Mouse (Mus musculus): ENCODE results near the gene Vmn1r183. TPM values are rescaled to one million over a fixed set of nuclear protein-coding genes. Genes with fewer than 3 reads are reported as not detected.
"Not testable (repeated sequence)": the region's sequence is repeated elsewhere in the genome, so short reads cannot be mapped to it uniquely, and the experiment has no call there.

Gene Vmn1r183
- polyA plus RNA-seq (2015; fragmentation: Nextera tagmentation; extraction: Ambion mirVana) = not detected in 2 replicates

DNA sequence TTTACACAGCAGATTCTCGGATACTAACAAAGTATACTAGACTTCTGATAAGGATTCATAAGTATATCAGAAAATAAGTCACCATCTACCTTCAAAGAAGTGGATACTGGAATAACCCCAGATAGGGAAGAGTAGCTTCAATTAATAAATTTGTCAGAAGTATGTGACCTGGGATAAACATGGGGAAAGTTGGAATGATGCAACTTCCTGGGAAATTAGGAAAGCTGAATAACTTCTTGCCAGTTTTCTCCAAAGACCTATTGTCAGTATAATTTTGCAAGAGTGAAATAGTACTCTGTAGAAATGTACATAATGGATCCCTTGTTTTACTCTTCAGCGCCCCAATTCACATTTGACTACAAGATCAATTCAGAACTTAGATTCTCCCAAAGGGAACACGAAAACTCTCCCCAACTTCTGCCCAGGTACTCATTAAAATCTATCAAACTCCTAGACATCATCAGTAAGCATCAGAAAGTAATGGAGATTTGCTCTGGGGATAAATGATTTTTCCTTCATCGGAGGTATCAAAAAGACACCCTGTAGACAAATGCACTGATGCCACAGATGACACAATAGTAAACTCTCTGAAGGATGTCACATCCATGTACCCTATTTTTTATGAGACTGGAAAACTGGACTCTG lies at the start of gene Vmn1r183:
Vmn1r183 (plus strand) TSS at position 595 of the 645 bp plus-strand sequence.
- Histone ChIP-seq H3K4me3 (ENCODE audit: low read depth, low read length) (no peak within 1 kb of the TSS), H3K27me3 (ENCODE audit: control insufficient read depth, insufficient read depth, low read depth, low read length) (no peaks in the 10 kb centered on the region), H3K4me2 (ENCODE audit: low read depth, low read length) (no peak within 1 kb of the TSS), H3K9me3 (replicated peaks; ENCODE audit: control insufficient read depth, low read length) (no peaks in the 10 kb centered on the region), H3K4me1 (ENCODE audit: control insufficient read depth, low read depth, low read length) (no peaks in the 10 kb centered on the region), H3K27ac (ENCODE audit: low read length) (no peak within 1 kb of the TSS), H3K36me3 (ENCODE audit: control insufficient read depth, insufficient read depth) (no peaks in the 10 kb centered on the region), H3K9ac (ENCODE audit: low read depth, low read length) (no peak within 1 kb of the TSS)
- no peak for ATAC-seq (ENCODE audit: low read depth)
- 52% methylated on average over 4 of the region's 4 CpGs for WGBS (ENCODE audit: insufficient replicate concordance)

DNA sequence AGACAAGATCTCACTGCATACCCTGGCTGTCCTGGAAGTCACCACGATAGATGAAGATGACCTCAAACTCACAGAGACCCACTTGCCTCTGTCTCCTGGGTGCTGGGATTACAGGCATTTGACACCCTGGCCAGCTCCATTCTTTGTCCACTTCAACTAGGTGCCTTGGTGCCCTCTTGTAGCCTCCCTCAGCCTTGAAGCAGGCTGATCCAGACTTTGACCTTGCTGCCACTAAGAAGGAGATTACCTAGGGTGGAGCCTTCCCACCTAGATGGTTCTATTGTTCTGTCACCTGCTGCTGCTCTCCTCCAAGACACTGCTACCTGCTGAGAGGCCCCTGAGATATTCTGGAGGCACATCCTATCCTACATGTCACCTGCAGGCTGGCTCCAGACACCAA lies 21.4 kb downstream of the Vmn1r183 start:
- not testable (repeated sequence) for H3K4me1 ChIP-seq (ENCODE audit: control insufficient read depth, low read depth, low read length); H3K4me3 ChIP-seq (ENCODE audit: low read depth, low read length); H3K9me3 ChIP-seq (replicated peaks; ENCODE audit: control insufficient read depth, low read length); H3K4me2 ChIP-seq (ENCODE audit: low read depth, low read length); ATAC-seq (ENCODE audit: low read depth); H3K9ac ChIP-seq (ENCODE audit: low read depth, low read length); H3K27ac ChIP-seq (ENCODE audit: low read length); H3K27me3 ChIP-seq (ENCODE audit: control insufficient read depth, insufficient read depth, low read depth, low read length); H3K36me3 ChIP-seq (ENCODE audit: control insufficient read depth, insufficient read depth)
- 21% methylated on average over 1 of the region's 1 CpGs for WGBS (ENCODE audit: insufficient replicate concordance)

DNA sequence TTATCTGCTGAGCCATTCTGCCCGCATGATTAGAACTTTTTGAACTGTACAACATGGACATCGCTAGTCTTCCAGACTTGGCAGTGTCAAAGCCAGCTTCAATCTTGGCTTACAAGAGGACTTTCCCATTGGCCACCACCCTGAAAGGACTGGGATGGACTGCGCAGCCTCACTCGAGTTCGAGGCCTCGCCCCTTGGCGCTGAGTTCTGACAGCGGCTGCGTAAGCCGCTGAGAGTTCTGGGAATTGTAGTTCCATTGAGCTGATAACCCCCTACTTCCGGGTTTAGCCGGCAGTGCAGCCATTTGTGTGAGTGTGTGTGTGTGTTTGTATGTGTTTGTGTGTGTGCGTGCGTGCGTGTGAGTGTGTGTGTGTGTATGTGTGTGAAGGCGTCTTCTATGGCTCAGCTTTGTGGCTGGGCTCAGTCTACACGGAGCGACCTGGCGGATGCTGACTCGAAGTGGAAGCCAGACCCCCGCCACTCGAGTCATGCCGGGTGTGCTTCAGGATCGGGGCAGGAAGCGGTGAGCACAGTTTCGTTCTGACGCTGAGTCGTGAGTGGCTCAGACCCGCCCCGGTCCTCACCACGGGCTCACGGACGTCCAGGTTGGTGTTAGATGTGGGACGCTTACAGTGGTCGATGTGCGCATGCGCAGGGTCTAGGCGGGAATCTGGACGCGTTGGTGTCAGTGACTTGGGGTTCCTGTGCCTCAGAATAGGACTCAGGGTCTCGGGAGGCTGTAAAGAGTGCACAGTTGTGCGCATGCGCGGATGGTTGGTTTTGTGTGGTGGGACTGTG lies 28.8 kb downstream of the Vmn1r183 start, which contains the start of gene Zfp180:
Zfp180 (plus strand) TSS at position 291 of the 798 bp plus-strand sequence.
- peak within 1 kb of the TSS; percentile 76 for H3K4me3 ChIP-seq (ENCODE audit: low read depth, low read length)
- peak within 1 kb of the TSS; percentile 81 for H3K4me2 ChIP-seq (ENCODE audit: low read depth, low read length)
- H3K27ac ChIP-seq (ENCODE audit: low read length) = peak within 1 kb of the TSS; percentile 92
- no peaks in the 10 kb centered on the region for H3K9me3 ChIP-seq (replicated peaks; ENCODE audit: control insufficient read depth, low read length)
- peak; percentile 98 for ATAC-seq (ENCODE audit: low read depth)
- WGBS (ENCODE audit: insufficient replicate concordance) = 12% methylated on average over 44 of the region's 44 CpGs
- H3K4me1 ChIP-seq (ENCODE audit: control insufficient read depth, low read depth, low read length) = peaks cover 23% of the 10 kb centered on the region
- peak within 1 kb of the TSS; percentile 76 for H3K9ac ChIP-seq (ENCODE audit: low read depth, low read length)
- H3K27me3 ChIP-seq (ENCODE audit: control insufficient read depth, insufficient read depth, low read depth, low read length) = no peaks in the 10 kb centered on the region
- peaks cover under 1% of the 10 kb centered on the region for H3K36me3 ChIP-seq (ENCODE audit: control insufficient read depth, insufficient read depth)

DNA sequence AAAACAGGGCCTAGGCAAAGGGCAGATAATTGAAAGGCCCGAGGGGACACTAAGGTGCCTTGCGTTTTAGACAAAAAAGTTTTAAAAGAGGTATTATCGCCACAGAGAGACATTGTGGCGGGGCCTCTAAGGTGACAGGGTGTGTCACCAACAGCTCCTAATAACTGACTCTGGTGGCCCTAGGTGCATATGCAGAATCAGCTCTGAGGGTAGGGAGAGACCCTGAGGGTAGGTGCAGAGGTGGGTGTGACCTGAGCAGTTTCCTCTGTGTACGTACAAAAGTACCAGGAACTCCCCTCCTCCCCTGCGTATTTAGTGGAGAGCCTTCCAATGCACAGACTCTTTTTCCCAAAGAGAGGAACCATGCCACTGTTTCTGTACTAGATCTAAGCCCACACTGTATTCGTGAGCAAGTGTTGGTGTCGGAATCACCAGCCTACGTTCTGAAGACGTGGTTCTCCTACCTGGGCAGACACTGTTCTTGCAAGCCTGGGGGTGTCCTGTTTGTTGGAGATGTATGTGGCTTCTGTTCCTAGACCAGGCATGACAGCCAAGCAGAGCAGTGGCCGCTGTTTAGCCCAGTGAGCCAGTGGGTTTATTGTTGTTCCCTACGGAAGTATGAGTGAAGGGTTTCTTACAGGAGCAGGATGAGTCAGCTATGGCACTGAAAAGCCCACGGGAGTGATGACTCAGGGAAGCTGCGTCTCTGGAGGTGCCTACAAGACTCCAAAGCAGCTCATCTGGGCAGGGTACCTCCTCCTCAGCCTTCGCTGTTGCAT lies 29.6 kb downstream of the Vmn1r183 start:
- no peaks in the 10 kb centered on the region for H3K9me3 ChIP-seq (replicated peaks; ENCODE audit: control insufficient read depth, low read length)
- H3K27ac ChIP-seq (ENCODE audit: low read length) = peak overlapping the region; percentile 92
- H3K4me3 ChIP-seq (ENCODE audit: low read depth, low read length) = peak overlapping the region; percentile 76
- peak; percentile 28 for ATAC-seq (ENCODE audit: low read depth)
- H3K27me3 ChIP-seq (ENCODE audit: control insufficient read depth, insufficient read depth, low read depth, low read length) = no peaks in the 10 kb centered on the region
- H3K9ac ChIP-seq (ENCODE audit: low read depth, low read length) = peak overlapping the region; percentile 76
- H3K4me1 ChIP-seq (ENCODE audit: control insufficient read depth, low read depth, low read length) = peaks cover 23% of the 10 kb centered on the region
- peaks cover 9% of the 10 kb centered on the region for H3K36me3 ChIP-seq (ENCODE audit: control insufficient read depth, insufficient read depth)
- H3K4me2 ChIP-seq (ENCODE audit: low read depth, low read length) = peak overlapping the region; percentile 81
- 28% methylated on average over 15 of the region's 15 CpGs for WGBS (ENCODE audit: insufficient replicate concordance)

DNA sequence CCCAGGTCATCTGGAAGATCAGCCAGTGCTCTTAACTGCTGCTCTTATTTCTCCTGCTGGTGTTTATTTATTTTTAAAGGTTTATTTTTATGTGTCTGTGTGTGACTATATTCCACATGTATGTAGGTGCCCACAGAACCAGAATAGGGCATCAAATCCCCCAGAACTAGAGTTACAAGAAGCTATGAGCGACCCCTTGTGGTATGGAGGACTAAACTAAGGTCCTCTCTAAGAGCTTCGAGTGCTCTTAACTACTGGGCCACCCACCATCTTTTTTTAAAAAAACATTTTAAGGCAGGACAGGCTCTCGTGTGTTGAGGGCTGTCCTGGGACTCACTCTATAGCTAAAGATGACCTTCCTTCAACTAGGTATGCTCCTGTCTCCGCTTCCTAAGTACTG lies 33.8 kb downstream of the Vmn1r183 start:
- Histone ChIP-seq H3K4me2 (ENCODE audit: low read depth, low read length) (no peak overlapping the region), H3K9me3 (replicated peaks; ENCODE audit: control insufficient read depth, low read length) (no peaks in the 10 kb centered on the region), H3K9ac (ENCODE audit: low read depth, low read length) (no peak overlapping the region), H3K27ac (ENCODE audit: low read length) (no peak overlapping the region), H3K4me3 (ENCODE audit: low read depth, low read length) (no peak overlapping the region), H3K36me3 (ENCODE audit: control insufficient read depth, insufficient read depth) (peaks cover 16% of the 10 kb centered on the region), H3K27me3 (ENCODE audit: control insufficient read depth, insufficient read depth, low read depth, low read length) (no peaks in the 10 kb centered on the region), H3K4me1 (ENCODE audit: control insufficient read depth, low read depth, low read length) (peaks cover 18% of the 10 kb centered on the region)
- no peak for ATAC-seq (ENCODE audit: low read depth)
- WGBS (ENCODE audit: insufficient replicate concordance) = 86% methylated on average over 4 of the region's 4 CpGs

DNA sequence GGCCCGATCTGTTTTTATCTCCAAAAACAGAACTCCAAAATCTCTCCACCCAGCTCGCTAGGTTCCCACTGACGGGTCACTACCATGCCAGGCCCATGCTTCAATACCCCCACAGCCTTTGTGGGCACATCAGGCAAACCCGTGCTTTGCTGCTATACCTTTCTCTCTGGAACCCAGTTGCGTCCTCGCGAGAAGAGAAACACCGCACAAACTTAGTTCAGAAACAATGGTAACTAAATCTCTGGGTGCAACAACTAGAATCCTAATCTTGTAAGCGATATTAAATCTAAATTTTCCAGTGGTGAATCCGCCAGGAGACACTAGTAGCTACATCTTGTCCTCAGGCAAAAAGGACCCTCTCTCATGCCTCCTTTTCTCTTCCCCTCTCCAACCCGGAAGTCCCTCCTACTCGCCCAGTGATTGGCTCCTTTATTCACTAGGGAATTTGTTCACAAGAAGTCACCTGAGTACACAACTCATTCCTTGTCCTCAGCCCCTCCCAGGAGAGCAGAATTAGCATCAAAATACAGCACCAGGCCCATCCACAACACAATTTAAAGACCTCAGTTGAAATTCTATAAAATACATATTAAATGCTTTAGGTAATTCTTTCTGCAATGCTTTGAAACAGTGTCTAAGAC lies 34.6 kb downstream of the Vmn1r183 start:
- H3K4me2 ChIP-seq (ENCODE audit: low read depth, low read length) = no peak overlapping the region
- no peak overlapping the region for H3K9ac ChIP-seq (ENCODE audit: low read depth, low read length)
- H3K4me3 ChIP-seq (ENCODE audit: low read depth, low read length) = no peak overlapping the region
- H3K27me3 ChIP-seq (ENCODE audit: control insufficient read depth, insufficient read depth, low read depth, low read length) = no peaks in the 10 kb centered on the region
- no peak overlapping the region for H3K27ac ChIP-seq (ENCODE audit: low read length)
- ATAC-seq (ENCODE audit: low read depth) = no peak
- H3K36me3 ChIP-seq (ENCODE audit: control insufficient read depth, insufficient read depth) = peaks cover 16% of the 10 kb centered on the region
- WGBS (ENCODE audit: insufficient replicate concordance) = 84% methylated on average over 12 of the region's 12 CpGs
- H3K9me3 ChIP-seq (replicated peaks; ENCODE audit: control insufficient read depth, low read length) = no peaks in the 10 kb centered on the region
- peaks cover 15% of the 10 kb centered on the region for H3K4me1 ChIP-seq (ENCODE audit: control insufficient read depth, low read depth, low read length)

DNA sequence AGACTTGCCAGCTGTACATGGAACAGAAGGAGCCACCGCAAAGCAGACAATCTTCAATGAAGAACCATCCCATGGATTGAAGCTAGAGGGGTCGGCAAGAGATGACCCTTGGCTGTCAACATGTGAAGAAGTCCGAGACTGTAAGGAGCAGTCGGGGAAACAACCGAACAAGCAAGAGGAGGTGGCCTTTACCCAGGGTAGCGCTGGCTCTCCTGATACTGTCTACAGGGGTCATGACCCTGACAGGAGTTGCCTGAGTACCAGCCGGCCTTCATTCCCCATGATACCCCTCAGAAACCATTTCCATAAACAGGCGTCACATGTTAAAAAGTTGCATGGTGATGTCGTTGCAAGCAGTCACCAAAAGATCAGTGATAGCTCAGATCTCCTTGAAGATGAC lies 51.3 kb downstream of the Vmn1r183 start:
- no peaks in the 10 kb centered on the region for H3K27me3 ChIP-seq (ENCODE audit: control insufficient read depth, insufficient read depth, low read depth, low read length)
- no peak for ATAC-seq (ENCODE audit: low read depth)
- 85% methylated on average over 9 of the region's 9 CpGs for WGBS (ENCODE audit: insufficient replicate concordance)
- H3K9ac ChIP-seq (ENCODE audit: low read depth, low read length) = no peak overlapping the region
- no peak overlapping the region for H3K4me3 ChIP-seq (ENCODE audit: low read depth, low read length)
- H3K4me1 ChIP-seq (ENCODE audit: control insufficient read depth, low read depth, low read length) = no peaks in the 10 kb centered on the region
- H3K4me2 ChIP-seq (ENCODE audit: low read depth, low read length) = no peak overlapping the region
- H3K9me3 ChIP-seq (replicated peaks; ENCODE audit: control insufficient read depth, low read length) = peaks cover 55% of the 10 kb centered on the region
- peaks cover 83% of the 10 kb centered on the region for H3K36me3 ChIP-seq (ENCODE audit: control insufficient read depth, insufficient read depth)
- H3K27ac ChIP-seq (ENCODE audit: low read length) = no peak overlapping the region

DNA sequence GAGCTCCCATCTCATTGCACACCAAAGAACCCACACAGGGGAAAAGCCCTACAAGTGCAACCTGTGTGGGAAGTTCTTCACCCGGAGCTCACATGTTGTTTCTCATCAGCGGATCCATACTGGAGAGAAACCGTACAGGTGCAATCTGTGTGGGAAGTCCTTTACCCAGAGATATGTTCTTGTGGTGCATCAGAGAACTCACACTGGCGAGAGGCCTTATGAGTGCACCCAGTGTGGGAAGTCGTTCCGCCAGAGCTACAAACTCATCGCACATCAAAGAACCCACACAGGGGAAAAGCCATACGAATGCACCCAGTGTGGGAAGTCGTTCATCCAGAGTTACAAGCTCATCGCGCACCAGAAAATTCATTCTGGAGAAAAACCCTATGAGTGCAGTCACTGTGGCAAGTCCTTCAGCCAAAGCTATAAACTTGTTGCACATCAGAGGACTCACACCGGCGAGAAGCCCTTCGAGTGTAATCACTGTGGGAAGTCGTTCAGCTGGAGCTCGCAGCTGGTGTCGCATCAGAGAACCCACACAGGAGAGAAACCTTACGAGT lies 52.2 kb downstream of the Vmn1r183 start:
- no peak overlapping the region for H3K4me2 ChIP-seq (ENCODE audit: low read depth, low read length)
- no peak overlapping the region for H3K4me3 ChIP-seq (ENCODE audit: low read depth, low read length)
- no peak overlapping the region for H3K9ac ChIP-seq (ENCODE audit: low read depth, low read length)
- no peaks in the 10 kb centered on the region for H3K4me1 ChIP-seq (ENCODE audit: control insufficient read depth, low read depth, low read length)
- H3K27ac ChIP-seq (ENCODE audit: low read length) = no peak overlapping the region
- H3K27me3 ChIP-seq (ENCODE audit: control insufficient read depth, insufficient read depth, low read depth, low read length) = no peaks in the 10 kb centered on the region
- WGBS (ENCODE audit: insufficient replicate concordance) = 87% methylated on average over 18 of the region's 18 CpGs
- peaks cover 76% of the 10 kb centered on the region for H3K36me3 ChIP-seq (ENCODE audit: control insufficient read depth, insufficient read depth)
- no peak for ATAC-seq (ENCODE audit: low read depth)
- peaks cover 55% of the 10 kb centered on the region for H3K9me3 ChIP-seq (replicated peaks; ENCODE audit: control insufficient read depth, low read length)

Data from liver, embryonic 16.5 days (tissue).